Mouse (Mus musculus) cerebellum, postnatal 36 days (tissue): ENCODE measurements at regions not wholly inside any gene's neighbourhood (a gene's known extent, or its start where the extent isn't known, plus 50 kb on each side); places are given as distances from the start of the nearest gene placed in this dataset.
A peak's percentile ranks its signal among the peaks of the same experiment; 100 is the strongest.

ENCODE experiments used
- DNase-seq, 2 experiments: peaks; one replicate each; pipeline ENCODE4 v3.0.0; 2021 to 2022; ENCODE audit warnings: mixed read lengths in 2 of 2

- no peak for DNase-seq
Observed at GRCm38 (mm10) chr12:106764516-106764915, 723.9 kb upstream of the 3110018I06Rik start.

GRCm38 (mm10) chr12:106773536-106773935 lies 714.9 kb upstream of the 3110018I06Rik start:
- DNase-seq: no peak

GRCm38 (mm10) chr12:106796596-106796995 lies 691.8 kb upstream of the 3110018I06Rik start:
- no peak for DNase-seq

DNA sequence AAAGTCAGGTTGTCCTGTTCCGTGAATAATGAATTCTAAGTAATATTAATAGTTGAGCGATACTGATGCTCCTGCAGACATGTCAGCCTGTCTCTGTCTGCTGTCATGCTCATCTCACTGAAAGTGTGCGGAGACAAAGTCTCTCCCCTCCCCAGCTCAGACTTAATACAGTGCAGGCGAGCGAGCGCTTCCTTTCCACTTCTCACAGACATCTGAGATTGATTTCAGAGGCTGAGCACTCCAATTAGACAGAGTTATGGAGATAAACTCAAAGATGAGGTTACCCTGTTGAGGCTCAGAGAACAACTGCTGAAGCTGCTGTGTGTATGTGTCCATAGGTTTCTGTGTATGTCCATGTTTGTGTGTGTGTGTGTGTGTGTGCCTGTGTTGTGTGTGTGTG lies 668.7 kb upstream of the 3110018I06Rik start:
- DNase-seq: no peak

GRCm38 (mm10) chr12:106822311-106822710 lies 666.1 kb upstream of the 3110018I06Rik start:
- DNase-seq: no peak

GRCm38 (mm10) chr12:106828542-106828941 lies 659.9 kb upstream of the 3110018I06Rik start:
- no peak for DNase-seq

GRCm38 (mm10) chr12:106829323-106829722 lies 659.1 kb upstream of the 3110018I06Rik start:
- DNase-seq: no peak

- DNase-seq: no peak
Observed at GRCm38 (mm10) chr12:106835241-106835640, 653.2 kb upstream of the 3110018I06Rik start.

DNA sequence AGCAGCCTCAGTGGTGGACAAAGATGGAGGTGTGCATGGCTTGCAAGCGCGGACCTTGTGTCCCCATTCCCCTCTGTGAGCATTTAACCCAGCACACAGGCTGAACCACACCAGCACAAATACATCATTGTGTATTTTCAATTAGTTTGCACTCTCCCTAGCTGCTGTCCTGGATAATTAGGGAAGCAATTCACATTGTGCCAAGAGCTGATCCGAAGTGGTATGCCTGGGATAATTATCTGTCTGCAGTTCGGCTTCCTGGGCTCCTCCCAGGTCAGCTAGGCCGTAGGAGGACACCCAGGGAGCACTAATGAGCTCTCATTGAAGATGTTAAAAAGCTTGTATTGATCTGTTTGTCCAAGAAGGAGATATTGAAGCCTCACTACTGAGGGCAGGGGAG lies 648.8 kb upstream of the 3110018I06Rik start:
- no peak for DNase-seq

DNA sequence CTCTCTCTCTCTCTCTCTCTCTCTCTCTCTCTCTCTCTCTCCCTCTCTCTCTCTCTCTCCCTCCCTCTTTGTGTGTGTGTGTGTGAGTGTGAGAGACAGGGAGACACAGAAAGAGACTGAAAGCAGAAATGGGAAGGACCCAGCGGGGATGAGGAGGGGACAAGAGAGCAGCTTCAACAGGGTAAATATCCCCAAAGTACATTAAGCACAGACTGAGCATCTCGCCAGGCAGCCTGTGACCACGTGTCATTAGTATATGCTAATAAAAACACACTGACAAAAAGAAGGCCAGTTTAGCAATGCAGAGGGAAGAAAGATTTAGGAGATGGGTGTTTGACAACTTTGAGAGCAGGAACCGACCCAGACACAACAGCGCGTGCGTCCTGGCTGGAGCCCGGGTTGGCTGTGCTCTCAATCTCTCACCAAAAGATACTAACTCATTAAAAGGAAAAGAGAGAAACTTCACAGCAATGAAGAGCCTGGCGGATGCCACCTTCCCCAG lies 648.2 kb upstream of the 3110018I06Rik start:
- no peak for DNase-seq

DNA sequence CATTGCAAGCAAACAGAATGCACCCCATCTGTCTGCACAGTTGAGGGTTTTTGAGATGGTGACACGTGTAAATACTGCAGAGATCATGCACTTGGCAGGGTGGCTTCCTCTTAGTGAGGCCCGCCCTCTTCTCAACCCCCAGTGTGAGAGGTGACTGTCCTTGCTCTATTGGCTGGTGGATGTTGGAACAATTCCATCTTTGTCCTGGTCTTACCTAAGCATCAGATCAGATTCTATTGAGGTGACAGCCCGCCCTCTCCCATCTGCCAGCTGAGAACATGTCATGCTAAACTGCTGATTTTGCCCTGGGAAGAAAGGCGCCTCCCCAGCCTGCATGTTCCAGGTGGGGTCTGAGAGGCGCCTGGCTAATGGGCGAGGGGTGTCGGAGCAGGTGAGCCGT lies 646.4 kb upstream of the 3110018I06Rik start:
- DNase-seq: no peak

DNA sequence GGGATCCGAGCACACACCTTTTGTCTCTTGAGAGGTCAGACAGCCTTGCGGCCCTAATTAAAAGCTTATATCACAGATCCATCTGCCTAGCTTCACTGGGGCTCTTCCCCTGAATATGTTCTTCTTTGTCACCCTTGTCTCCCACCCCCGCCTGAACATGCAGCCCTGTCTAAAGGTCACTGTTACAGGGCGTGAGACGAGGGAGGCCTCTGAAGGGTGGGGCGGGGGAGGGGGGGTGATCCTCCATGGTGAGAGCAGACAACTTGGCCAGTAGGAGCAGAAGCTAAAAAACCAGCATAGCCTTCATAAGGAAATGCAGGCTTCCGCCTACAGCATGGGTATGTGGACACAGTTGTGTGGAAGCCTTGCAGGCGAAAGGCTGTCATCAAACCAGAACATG lies 646.0 kb upstream of the 3110018I06Rik start:
- no peak for DNase-seq

DNA sequence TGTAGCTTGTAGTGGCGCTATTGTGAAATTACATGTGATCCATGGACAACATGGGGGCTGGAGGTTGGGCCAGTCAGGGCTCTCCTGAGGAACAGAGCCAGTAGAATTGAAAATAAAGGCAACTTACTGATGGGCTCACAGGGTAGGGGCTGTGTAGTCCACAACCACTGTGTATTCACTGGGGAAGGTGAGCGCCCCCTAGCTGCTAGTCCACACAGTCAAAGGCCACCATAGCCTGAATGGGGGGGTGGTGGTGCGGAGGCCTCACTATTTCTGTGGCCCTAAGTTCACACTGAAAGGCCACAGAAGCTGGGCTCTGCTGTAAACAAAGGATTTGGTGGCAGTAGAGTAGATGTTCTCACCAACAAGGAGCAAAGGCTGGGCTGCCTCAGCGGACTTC lies 636.8 kb upstream of the 3110018I06Rik start:
- DNase-seq: no peak

- DNase-seq: peak; percentile 9
Observed at GRCm38 (mm10) chr12:106852736-106853135, 635.7 kb upstream of the 3110018I06Rik start.

GRCm38 (mm10) chr12:106853711-106854240 lies 634.7 kb upstream of the 3110018I06Rik start:
- DNase-seq: no peak

- DNase-seq: no peak
Observed at GRCm38 (mm10) chr12:106855520-106855919, 632.9 kb upstream of the 3110018I06Rik start.

DNA sequence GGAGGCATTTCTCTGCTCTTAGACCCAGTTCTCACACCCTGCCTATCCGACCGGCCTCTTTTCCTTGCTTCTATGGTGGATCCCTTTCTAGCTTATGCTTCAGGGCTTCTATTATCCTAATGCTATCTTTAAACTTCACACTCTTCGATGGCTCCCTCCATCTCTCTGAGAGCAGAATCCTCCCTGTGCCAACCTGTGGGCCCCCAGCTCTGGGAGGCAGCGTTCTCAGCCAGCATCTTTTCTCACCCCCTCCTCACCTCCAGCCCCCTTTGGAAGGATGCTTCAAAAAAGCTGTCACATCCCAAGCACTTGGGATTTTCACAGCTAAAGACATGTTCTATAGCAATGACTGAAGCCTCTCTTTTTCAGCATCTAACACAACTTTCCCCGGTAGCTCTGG lies 626.8 kb upstream of the 3110018I06Rik start:
- DNase-seq: no peak

- no peak for DNase-seq
Observed at GRCm38 (mm10) chr12:106864076-106864475, 624.4 kb upstream of the 3110018I06Rik start.

DNA sequence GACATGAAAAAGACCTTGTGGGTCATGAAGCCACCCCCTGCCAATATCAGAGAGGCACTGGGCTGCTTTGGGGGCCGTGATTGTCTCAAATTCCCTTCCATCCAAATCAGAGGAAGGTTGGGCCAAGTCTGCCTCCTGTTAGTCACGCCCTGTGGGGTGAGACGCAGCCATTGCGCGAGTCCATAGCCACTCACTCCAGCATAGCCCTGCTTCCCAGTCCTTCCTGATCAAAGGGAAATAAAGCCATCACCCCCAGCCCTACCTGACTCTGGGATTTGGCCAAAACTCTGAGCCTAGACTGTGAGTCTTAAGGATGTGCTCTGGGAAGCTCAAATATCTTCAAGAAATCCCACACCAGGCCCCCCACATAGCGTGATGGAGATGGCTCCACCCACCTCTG lies 620.4 kb upstream of the 3110018I06Rik start:
- no peak for DNase-seq

GRCm38 (mm10) chr12:106871481-106871880 lies 617.0 kb upstream of the 3110018I06Rik start:
- DNase-seq: no peak

DNA sequence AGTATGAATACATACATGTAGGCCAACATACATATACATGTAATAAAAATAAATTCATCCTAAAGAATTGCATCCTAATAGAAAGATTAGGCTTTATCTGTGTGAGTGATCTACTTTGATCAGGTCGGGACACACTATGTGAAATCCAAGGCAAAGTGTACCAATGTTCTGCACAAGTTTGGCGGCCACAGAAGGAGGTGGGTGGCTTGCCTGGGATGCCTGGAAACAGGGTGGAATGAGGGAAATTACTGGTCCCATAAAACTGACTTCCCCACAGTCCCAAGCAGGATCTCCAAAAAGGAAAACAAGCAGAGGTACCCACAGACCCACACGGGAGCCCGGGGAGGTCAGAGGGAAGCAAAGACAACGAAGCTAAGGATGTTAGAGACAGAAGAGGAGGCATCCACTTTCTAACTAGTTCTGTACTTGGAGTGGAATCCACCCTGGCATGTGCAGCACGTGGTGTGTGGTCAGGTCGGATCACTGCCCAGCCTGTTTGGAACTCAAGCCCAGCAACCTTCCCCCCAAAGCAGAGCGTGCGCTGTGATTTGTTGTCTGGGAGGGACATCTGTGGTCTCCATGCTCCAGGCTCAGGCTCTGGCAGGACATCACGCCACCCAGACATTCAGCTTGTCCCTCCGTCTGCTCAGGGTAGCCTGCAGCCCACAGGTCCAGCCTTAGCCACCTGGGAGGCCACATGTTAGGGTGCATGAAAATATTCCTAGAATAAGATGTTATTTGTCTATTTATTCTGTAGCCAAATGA lies 615.3 kb upstream of the 3110018I06Rik start:
- DNase-seq: no peak

- no peak for DNase-seq
Observed at GRCm38 (mm10) chr12:106890319-106890718, 598.1 kb upstream of the 3110018I06Rik start.

DNA sequence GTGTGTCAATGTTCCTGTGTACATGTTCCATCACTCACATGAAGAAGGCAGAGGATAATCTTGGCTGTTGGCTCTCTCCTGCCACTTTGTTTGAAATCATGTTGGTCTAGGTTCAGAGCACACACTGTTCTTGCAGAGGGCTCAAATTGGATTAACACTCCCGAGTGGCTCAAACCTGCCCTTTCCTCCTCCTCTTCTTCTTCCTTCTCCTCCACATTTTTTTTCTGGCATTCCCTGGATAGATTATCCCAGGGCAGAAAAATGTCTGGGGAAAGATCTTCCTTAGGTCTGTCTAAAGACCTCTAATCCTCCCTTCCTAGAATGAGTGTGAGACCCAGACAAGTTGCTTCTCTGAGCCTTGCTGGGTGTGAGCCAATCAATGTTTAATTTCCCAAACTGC lies 594.4 kb upstream of the 3110018I06Rik start:
- DNase-seq: no peak

- DNase-seq: no peak
Observed at GRCm38 (mm10) chr12:106904202-106904601, 584.2 kb upstream of the 3110018I06Rik start.

DNA sequence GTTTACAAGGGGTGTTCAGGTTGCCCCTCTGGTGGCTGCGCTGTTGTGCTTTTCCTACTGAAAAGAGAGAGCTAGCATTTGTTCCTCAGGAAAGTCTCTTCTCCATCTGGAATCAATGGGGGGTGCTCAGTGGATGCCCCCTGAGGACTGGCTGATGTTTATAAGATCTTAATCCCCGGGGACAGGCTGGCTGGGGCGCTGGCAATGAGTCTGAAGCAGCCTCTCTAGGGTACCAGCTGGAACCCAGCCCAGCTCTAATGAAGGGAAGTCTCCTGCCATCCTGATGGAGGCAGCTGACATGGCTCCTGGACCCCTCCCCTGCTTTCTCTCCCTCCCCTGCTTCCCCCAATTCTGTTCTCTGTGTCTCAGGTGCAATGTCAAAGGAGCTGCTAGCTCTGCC lies 575.6 kb upstream of the 3110018I06Rik start:
- no peak for DNase-seq
